Mouse (Mus musculus) left cerebral cortex, adult 18-20 months (tissue): ENCODE results near the gene Timp3. TPM values are rescaled to one million over a fixed set of nuclear protein-coding genes. Genes with fewer than 3 reads are reported as not detected.

Source experiments
- DNase-seq, 2 experiments: peaks; one replicate each; pipeline ENCODE4 v3.0.0; 2021 to 2022; ENCODE audit warnings: low spot score in 2 of 2, mixed read lengths in 1 of 2
- total RNA-seq, 2 experiments: library from RNA; stranded (reverse); gene quantifications; 2 replicates each; pipeline ENCODE4 v1.2.3; 2021

The Timp3 gene
- total RNA-seq, 2 experiments from 2014 or later: 58.8 to 67.6 TPM

- DNase-seq: no peak
Observed at GRCm38 (mm10) chr10:86384655-86385054, 84.5 kb downstream of the Timp3 start.

DNA sequence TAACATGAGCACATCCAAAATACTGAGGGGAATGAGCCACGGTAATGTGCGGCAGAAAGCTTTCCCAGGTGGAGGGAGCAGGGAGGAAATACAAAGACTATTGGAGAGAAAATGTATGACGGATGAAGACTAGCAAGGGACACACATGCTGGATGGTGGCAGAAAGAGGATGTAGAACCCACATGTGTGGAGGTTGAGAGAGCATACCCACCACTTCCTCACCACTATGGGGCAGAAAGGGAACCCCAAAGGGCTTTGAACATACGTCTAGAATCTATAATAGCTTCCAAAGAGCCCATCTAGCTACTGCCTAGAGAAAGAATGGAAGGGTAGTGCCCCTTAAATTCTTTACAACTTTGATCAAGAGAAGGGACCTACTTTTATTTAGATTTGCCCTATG lies 85.5 kb downstream of the Timp3 start:
- DNase-seq: no peak

GRCm38 (mm10) chr10:86386232-86386631 lies 86.1 kb downstream of the Timp3 start:
- DNase-seq: no peak

DNA sequence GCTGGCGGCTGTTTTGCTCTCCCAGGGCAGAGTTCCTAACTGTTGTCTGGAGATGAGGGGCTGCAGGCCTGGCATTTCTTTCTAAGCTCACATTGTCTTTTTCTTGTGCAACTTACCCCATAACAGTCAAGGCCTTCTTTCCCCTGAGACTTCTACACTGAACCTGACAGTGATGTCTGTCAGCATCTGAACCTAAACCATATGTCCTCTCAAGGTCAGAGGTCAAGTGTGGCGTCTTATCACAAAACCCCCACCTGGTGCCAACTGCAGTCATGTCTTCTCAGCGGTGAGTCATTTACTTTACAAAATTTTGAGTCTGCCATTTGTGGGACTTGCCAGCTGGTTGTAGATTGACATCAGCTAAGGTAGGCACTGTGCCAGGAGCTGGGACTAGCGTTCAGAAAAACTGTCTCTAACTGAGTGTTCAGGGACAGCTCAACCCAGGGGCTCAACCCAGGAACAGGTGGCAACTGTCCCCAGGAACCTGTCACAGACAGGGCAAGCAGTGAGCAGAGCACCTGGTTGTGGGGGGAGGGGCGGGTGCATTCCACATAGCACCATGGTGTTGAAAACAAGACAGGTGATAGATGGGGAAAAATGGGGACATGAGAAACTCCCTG lies 87.8 kb downstream of the Timp3 start:
- DNase-seq: peak in 1 of 2 experiments; percentile 20

- peak; percentile 51 to 52 for DNase-seq
Observed at GRCm38 (mm10) chr10:86388803-86389202, 88.6 kb downstream of the Timp3 start.

DNA sequence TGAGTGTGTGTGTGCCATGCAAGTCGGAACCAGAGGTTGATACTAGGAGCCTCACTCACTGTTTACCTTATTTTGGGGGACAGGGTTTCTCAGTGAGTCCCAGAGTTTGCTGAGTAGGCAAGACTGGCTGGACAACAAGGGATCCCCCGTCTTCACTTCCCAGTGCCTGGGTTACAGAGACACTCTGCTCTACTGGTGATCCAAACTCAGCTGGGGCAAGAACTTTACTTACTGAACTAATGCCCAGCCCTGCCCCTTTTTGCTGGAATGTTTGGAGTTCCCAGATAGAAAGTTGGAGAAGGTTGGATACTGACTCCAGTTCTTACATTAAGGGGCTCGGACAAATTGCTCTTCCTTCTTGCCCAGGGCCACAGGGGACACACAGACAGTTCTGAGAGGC lies 89.2 kb downstream of the Timp3 start:
- DNase-seq: no peak

GRCm38 (mm10) chr10:86389913-86390312 lies 89.7 kb downstream of the Timp3 start:
- DNase-seq: peak in 1 of 2 experiments; percentile 12

GRCm38 (mm10) chr10:86392399-86392798 lies 92.2 kb downstream of the Timp3 start:
- DNase-seq: no peak

- DNase-seq: no peak
Observed at GRCm38 (mm10) chr10:86397577-86398346, 97.6 kb downstream of the Timp3 start.

GRCm38 (mm10) chr10:86398347-86398720 lies 98.2 kb downstream of the Timp3 start:
- no peak for DNase-seq

Other genes starting within 250 kb of the Timp3 start
- gene Syn3, start 198.5 kb downstream of the Timp3 start, total RNA-seq: 10 to 100 TPM; 23.0 to 27.5 TPM